Mouse (Mus musculus): ENCODE data around the gene Cdh7. TPM values are rescaled to one million over a fixed set of nuclear protein-coding genes. Genes with fewer than 3 reads are reported as not detected.

Gene Cdh7
- total RNA-seq (2023): not detected

DNA sequence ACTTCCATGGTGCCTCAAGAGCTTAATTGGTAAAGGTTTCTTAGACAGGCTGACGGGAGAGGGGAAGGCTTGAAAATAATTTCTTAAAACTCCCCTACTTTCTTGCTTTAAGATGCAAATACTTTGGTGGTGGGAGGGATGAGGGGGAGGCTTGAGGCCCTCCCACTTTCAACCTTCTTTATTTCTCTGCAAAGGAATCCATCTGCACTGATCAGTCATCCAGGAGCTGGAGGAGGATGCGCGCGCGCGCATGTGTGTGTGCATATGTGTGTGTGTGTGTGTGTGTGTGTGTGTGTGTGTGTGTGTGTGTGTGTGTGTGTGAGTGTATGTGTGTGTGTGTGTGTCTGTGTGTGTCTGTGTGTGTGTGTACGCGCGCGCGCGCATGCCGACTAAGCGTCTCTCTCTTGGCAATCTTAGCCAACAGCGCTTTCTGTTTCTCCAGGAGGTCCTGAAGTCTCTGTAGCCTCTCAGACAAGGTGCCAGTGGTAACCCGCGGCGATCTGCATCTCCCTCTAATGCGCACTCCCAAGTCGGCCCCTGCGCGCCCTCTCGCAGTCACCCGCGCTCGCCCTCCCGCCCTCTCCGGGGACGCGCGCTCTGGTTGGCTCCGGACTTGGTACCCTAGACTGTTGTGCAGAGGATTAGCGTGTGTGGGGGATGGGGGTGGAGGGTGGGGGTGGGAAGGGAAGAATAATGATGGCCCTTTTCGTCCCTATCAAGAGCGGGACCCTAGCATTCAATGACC is at the start of gene Cdh7:
Gene Cdh7, plus strand, starts transcription at position 368 of the 745 bp plus-strand sequence.

Measured in neutrophil, adult 59 days (primary cell).